Mouse (Mus musculus): ENCODE measurements at regions not wholly inside any gene's neighbourhood (a gene's known extent, or its start where the extent isn't known, plus 50 kb on each side); places are given as distances from the start of the nearest gene placed in this dataset.

GRCm38 (mm10) chr11:20485371-20485770 lies 57.7 kb upstream of the Sertad2 start:
- no peak for TF ChIP-seq CTCF (IDR thresholded peaks at IDR 0.05 in 2 of 3, conservative IDR thresholded peaks at IDR 0.05 in 1 of 3; ENCODE audit: control insufficient read depth in 1 of 3, insufficient read depth in 1 of 3, low read depth in 2 of 3, low read length in 3 of 3, poor library complexity in 1 of 3, severe bottlenecking in 1 of 3)
- TF ChIP-seq ETS1 (IDR thresholded peaks at IDR 0.05; ENCODE audit: low read depth, low read length), result no peak
- no peak for TF ChIP-seq POLR2A (IDR thresholded peaks at IDR 0.05; ENCODE audit: control insufficient read depth in 1 of 2, insufficient read depth in 1 of 2, low read depth in 1 of 2, low read length in 2 of 2, poor library complexity in 1 of 2)
- TF ChIP-seq GATA1 (IDR thresholded peaks at IDR 0.05; ENCODE audit: low read depth, low read length), result no peak
- no peak for TF ChIP-seq CHD2 (IDR thresholded peaks at IDR 0.05; ENCODE audit: low read length)

Measured in MEL (cell line).